Mouse (Mus musculus) heart, embryonic 11.5 days (tissue): Measurements from ENCODE around the gene Mfsd13b. TPM values are rescaled to one million over a fixed set of nuclear protein-coding genes. Genes with fewer than 3 reads are reported as not detected.
"Not testable (repeated sequence)": the region's sequence is repeated elsewhere in the genome, so short reads cannot be mapped to it uniquely, and the experiment has no call there.

Experiments
- ATAC-seq: fragments of 200-750 bp; cut with Nextera tagmentation; replicated peaks from 2 replicates; pipeline ENCODE4 v1.8.0; 2017; ENCODE audit warnings: moderate library complexity; ENCODE audit not compliant: insufficient number of reproducible peaks, low FRiP score, low TSS enrichment
- H3K27ac ChIP-seq: fragments of 300-500 bp; sonication (generic); 2 replicates; pipeline ENCODE4 v1.5.1; 2014; ENCODE audit warnings: mild to moderate bottlenecking, low read depth, low read length
- H3K27me3 ChIP-seq: fragments of 300-500 bp; sonication (generic); 2 replicates; pipeline ENCODE4 v1.6.1; 2014; ENCODE audit warnings: mild to moderate bottlenecking, low read length, mixed read lengths; ENCODE audit not compliant: control insufficient read depth, insufficient read depth
- H3K36me3 ChIP-seq: fragments of 300-500 bp; sonication (generic); 2 replicates; pipeline ENCODE4 v1.6.1; 2014; ENCODE audit warnings: mild to moderate bottlenecking, low read length, moderate library complexity, mixed read lengths; ENCODE audit not compliant: control insufficient read depth, insufficient read depth
- H3K4me1 ChIP-seq: fragments of 300-500 bp; sonication (generic); 2 replicates; pipeline ENCODE4 v1.6.1; 2014; ENCODE audit warnings: low read length; ENCODE audit not compliant: control insufficient read depth, insufficient read depth
- H3K4me2 ChIP-seq: fragments of 300-500 bp; sonication (generic); 2 replicates; pipeline ENCODE4 v1.6.1; 2014; ENCODE audit warnings: mild to moderate bottlenecking, moderate library complexity
- H3K4me3 ChIP-seq: fragments of 300-500 bp; sonication (generic); 2 replicates; pipeline ENCODE4 v1.5.1; 2014; ENCODE audit warnings: low read depth, low read length
- H3K9ac ChIP-seq: fragments of 300-500 bp; sonication (generic); 2 replicates; pipeline ENCODE4 v1.6.1; 2014; ENCODE audit warnings: mild to moderate bottlenecking, low read depth, low read length, moderate library complexity
- H3K9me3 ChIP-seq: fragments of 300-500 bp; sonication (generic); replicated peaks from 2 replicates; pipeline ENCODE4 v1.6.1; 2016; ENCODE audit warnings: low read length; ENCODE audit not compliant: control insufficient read depth
- WGBS: fragments of 180-500 bp; shearing (Covaris S2); extraction: QIAGEN DNeasy Blood & Tissue Kit; methylation state at CpG from one replicate; pipeline ENCODE4 v1.1.7; 2014; ENCODE audit not compliant: insufficient replicate concordance; 5-methylcytosine and 5-hydroxymethylcytosine counted together
- polyA plus RNA-seq: library from polyadenylated mRNA; unstranded; fragments of >200 nt; fragmentation: Nextera tagmentation; extraction: Ambion mirVana; gene quantifications from 2 replicates; pipeline ENCODE4 v1.2.1, GENCODE M21; 2014

Gene Mfsd13b
- polyA plus RNA-seq, 1 experiment from 2014 or later = 0.19 TPM

DNA sequence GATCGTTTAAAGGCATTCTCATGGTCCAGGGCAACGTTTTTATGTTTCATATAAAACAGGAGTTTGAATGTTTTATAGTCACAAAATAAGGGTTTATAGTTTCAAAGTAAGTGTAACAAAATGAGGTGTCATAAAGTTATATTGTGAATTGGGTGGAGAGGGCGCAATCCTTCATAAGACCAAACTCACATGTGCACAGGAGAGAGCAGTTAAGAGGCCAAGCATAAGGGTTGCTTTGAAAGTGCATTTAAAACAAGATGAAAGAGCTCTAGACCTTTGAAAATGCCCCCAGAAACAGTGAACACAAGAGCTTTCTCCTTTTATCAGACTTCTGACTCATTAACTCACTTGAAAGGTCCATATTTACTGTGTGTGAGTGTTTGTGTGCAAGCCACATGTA lies 44.0 kb downstream of the Mfsd13b start:
- Histone ChIP-seq H3K36me3 (no peaks in the 10 kb centered on the region), H3K4me1 (no peaks in the 10 kb centered on the region), H3K27ac (no peak overlapping the region), H3K9me3 (no peaks in the 10 kb centered on the region), H3K9ac (no peak overlapping the region), H3K4me3 (no peak overlapping the region), H3K4me2 (no peak overlapping the region), H3K27me3 (peaks cover 8% of the 10 kb centered on the region)
- no peak for ATAC-seq
- WGBS = 62% methylated on average over 3 of the region's 3 CpGs

DNA sequence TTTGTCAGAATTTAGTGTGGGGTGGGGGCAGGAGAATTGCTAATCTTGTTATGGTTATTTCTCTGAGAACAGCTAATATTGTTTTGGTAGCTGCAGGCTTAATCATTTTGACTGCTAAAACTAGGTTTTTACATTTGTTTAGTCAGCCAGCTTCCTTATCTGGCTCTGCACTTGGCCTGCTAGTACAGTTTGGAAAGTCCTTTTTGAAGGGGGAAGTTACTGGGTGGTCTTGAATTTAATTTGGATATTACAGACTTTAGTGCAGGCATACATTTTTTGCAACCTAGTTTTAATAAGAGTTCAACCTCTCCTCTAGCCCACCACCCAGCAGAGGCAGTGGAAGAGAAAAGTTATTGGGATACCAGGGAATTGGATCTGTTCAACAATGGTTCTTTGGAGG lies 47.6 kb downstream of the Mfsd13b start:
- H3K9me3 ChIP-seq, H3K4me3 ChIP-seq, H3K36me3 ChIP-seq, ATAC-seq, H3K27ac ChIP-seq, H3K4me2 ChIP-seq, H3K9ac ChIP-seq, H3K4me1 ChIP-seq: not testable (repeated sequence)
- peaks cover 13% of the 10 kb centered on the region for H3K27me3 ChIP-seq

DNA sequence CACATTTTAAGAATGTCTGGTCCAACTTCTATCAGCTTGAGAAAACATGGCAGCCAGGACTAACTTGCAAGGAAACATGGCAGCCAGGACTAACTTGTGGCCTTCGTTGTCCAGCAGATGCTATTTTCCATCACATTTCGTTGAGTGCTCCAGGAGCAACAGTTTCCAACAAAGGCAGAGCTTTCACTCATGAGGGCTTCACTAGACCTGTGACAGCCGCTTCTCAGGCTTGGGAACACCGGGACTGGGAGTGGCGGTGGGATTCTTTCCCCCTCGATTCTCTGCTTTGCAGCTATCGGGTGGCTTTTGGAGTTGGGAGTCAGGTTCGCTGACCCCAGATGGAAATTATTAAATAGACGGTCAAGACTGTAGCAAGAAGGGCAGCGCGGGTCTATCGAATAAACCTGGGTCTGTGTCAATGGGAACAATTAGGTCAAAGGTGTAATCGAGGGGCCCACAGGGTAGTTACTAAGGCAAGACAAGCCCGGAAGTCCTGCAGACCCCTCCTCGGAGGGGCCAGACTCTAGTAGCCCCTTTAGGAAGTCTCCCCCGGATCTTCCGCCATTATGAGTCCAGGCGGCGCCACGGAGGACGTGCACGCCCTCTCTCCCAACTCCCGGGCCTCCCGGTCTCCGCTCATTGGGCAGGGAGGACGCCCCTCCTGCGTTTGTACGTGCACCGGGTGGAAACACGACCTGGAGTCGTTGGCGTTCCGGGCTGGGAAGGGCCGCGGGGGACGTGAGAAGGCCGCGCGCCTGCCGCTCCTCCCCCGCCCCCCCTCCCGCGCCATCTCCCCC lies 51.7 kb downstream of the Mfsd13b start, which contains the start of gene Mettl9:
TSS of gene Mettl9 (plus strand) at position 590 of the 797 bp plus-strand sequence.
- peak within 1 kb of the TSS; percentile 84 for H3K4me2 ChIP-seq
- H3K27ac ChIP-seq = peak within 1 kb of the TSS; percentile 96
- WGBS = 4% methylated on average over 39 of the region's 43 CpGs
- H3K9me3 ChIP-seq = no peaks in the 10 kb centered on the region
- H3K4me1 ChIP-seq = peaks cover 9% of the 10 kb centered on the region
- H3K27me3 ChIP-seq = peaks cover 5% of the 10 kb centered on the region
- peak; percentile 96 for ATAC-seq
- no peaks in the 10 kb centered on the region for H3K36me3 ChIP-seq
- H3K9ac ChIP-seq = peak within 1 kb of the TSS; percentile 99
- peak within 1 kb of the TSS; percentile 99 for H3K4me3 ChIP-seq

DNA sequence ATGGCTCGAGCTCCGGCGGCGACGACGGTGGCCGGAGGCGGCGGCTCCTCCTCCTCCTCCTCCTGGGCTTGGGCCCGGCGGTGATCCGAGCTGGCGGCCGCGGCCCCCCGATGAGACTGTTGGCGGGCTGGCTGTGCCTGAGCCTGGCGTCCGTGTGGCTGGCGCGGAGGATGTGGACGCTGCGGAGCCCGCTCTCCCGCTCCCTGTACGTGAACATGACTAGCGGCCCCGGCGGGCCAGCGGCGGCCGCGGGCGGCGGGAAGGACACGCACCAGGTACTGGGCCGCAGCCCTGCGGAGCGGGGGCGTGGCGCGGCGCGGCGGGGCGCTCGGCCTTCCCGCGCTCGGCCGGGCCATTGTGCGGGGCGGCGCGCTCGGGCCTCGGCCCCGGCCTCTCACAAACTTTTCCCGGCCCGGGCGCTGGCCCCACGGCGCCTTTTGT lies 52.4 kb downstream of the Mfsd13b start:
- Histone ChIP-seq H3K4me2 (peak overlapping the region; percentile 84), H3K27me3 (peaks cover 5% of the 10 kb centered on the region), H3K4me3 (peak overlapping the region; percentile 99), H3K9me3 (no peaks in the 10 kb centered on the region), H3K4me1 (peaks cover 9% of the 10 kb centered on the region), H3K27ac (peak overlapping the region; percentile 96), H3K36me3 (no peaks in the 10 kb centered on the region), H3K9ac (peak overlapping the region; percentile 99)
- peak; percentile 77 for ATAC-seq
- WGBS = under 1% methylated on average over 56 of the region's 63 CpGs

DNA sequence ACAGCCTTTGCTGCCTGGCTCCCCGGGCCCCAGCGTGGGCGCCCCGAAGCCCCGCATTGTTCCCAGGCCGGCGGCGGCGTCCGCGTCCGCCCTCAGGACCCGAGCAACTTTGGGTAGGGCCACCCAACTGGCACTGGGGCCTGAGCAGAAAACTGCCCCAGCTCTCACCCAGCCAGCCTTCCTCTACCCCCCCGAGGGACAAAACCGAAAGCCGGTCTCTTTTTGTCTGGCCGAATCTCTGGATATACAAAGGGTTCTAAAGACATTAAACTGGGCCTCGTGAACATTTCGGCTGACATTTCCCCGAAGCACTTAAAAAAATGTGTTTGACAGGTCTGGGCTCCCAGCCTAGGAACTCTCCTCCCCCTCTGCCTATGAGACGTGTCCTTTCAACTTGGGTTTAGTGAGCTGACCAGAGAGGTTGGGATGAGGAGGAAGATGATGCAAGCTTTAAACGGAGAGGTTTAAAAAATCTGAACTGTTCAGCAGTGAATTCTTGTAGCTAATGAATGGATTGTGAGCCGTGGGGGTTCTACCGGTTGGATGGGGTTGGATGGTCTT lies 52.9 kb downstream of the Mfsd13b start:
- H3K4me3 ChIP-seq = peak overlapping the region; percentile 99
- peaks cover 5% of the 10 kb centered on the region for H3K27me3 ChIP-seq
- peak overlapping the region; percentile 99 for H3K9ac ChIP-seq
- under 1% methylated on average over 24 of the region's 24 CpGs for WGBS
- H3K4me2 ChIP-seq = peak overlapping the region; percentile 84
- H3K4me1 ChIP-seq = peaks cover 9% of the 10 kb centered on the region
- peak; percentile 49 for ATAC-seq
- no peaks in the 10 kb centered on the region for H3K9me3 ChIP-seq
- no peaks in the 10 kb centered on the region for H3K36me3 ChIP-seq
- H3K27ac ChIP-seq = peak overlapping the region; percentile 96

DNA sequence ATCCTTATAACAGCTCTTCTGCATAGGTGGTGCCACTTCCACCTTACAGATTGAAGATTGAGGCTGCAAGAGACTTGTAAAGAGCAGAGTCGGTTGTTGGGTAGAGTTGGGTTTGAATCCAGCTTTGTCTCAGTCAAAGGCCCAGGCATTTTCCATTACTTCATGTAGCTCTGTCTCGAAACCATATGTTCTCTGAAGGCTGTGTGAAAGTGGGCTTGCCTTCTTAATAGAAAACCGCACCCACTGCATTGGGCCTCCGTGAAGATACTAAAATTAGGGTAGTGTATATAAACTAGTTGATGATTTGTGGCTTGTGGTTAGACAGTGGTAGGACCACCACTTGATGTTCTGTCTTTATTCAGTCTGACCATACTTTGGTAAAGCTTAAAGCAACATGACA lies 58.3 kb downstream of the Mfsd13b start:
- no peaks in the 10 kb centered on the region; the same call in 1 of the 2 replicates for H3K9me3 ChIP-seq
- H3K27me3 ChIP-seq = no peaks in the 10 kb centered on the region
- WGBS = 92% methylated on average over 4 of the region's 4 CpGs
- H3K27ac ChIP-seq = no peak overlapping the region
- H3K9ac ChIP-seq = no peak overlapping the region
- no peak overlapping the region for H3K4me3 ChIP-seq
- H3K4me1 ChIP-seq = peaks cover 17% of the 10 kb centered on the region
- H3K4me2 ChIP-seq = no peak overlapping the region
- ATAC-seq = no peak
- H3K36me3 ChIP-seq = peaks cover 3% of the 10 kb centered on the region; the same call in 1 of the 2 replicates

DNA sequence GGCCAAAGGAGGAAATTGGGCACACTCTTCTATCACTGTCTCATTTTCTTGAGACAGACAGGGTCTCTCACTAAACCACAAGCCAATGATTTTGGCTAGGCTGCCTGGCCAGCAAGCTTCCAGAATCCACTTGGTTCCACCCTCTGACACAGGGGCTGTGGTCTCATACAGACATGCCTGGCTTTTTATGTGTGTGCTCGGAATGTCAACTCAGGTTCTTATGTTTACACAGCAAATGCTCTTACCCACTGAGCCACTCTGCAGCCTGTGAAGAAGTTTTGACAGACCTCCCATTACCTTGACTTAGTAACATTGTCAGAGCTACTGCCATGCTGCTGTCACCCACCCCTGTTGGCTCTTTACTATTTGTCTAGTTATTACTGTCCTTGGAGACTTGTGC lies 59.7 kb downstream of the Mfsd13b start:
- Histone ChIP-seq H3K4me1 (peaks cover 8% of the 10 kb centered on the region; the same call in 1 of the 2 replicates), H3K36me3 (peaks cover 3% of the 10 kb centered on the region; the same call in 1 of the 2 replicates), H3K27ac (no peak overlapping the region), H3K4me3 (no peak overlapping the region), H3K4me2 (no peak overlapping the region), H3K9ac (no peak overlapping the region), H3K27me3 (no peaks in the 10 kb centered on the region), H3K9me3 (no peaks in the 10 kb centered on the region; the same call in 1 of the 2 replicates)
- WGBS = 74% methylated on average over 1 of the region's 1 CpGs
- ATAC-seq = no peak

DNA sequence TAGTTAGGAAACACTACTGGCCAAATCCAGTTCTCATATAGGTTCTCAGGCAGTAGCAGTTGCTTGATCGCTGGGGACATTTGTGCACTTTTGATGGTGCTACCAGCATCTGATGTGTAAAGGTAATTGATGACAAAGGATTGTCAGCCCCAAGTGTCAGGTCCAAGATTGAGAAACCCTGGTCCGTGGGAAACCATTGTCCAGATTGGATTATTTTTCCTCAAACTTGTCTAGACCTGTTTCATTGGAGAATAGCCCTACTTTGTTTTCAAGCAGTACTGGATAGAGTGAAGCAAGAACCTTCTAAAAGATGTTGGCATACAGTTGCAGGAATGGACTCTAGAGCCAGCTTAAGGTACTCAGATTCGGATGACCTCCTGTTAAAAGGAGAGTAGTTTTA lies 60.7 kb downstream of the Mfsd13b start:
- Histone ChIP-seq H3K9me3 (no peaks in the 10 kb centered on the region; the same call in 1 of the 2 replicates), H3K36me3 (peaks cover 3% of the 10 kb centered on the region; the same call in 1 of the 2 replicates), H3K27me3 (no peaks in the 10 kb centered on the region), H3K4me1 (peaks cover 8% of the 10 kb centered on the region; the same call in 1 of the 2 replicates), H3K27ac (no peak overlapping the region), H3K9ac (no peak overlapping the region), H3K4me3 (no peak overlapping the region), H3K4me2 (no peak overlapping the region)
- WGBS = 91% methylated on average over 3 of the region's 3 CpGs
- no peak for ATAC-seq
